Mouse (Mus musculus): ENCODE measurements at regions not wholly inside any gene's neighbourhood (a gene's known extent, or its start where the extent isn't known, plus 50 kb on each side); places are given as distances from the start of the nearest gene placed in this dataset.
A peak's percentile ranks its signal among the peaks of the same experiment; 100 is the strongest.

- H3K27me3 ChIP-seq: no peaks in the 10 kb centered on the region
- ATAC-seq (ENCODE audit: low FRiP score): no peak
- 25% methylated on average over 3 of the region's 3 CpGs for WGBS
These were observed 221.5 kb upstream of the Pkn2 start for GRCm38 (mm10) chr3:143103333-143103732.

GRCm38 (mm10) chr3:143100810-143101645 lies 219.2 kb upstream of the Pkn2 start:
- 3% methylated on average over 53 of the region's 59 CpGs for WGBS
- Histone ChIP-seq H3K4me2 (replicated peaks) (peak overlapping the region; percentile 70), H3K4me3 (peak overlapping the region; percentile 44), H3K9me3 (replicated peaks) (no peaks in the 10 kb centered on the region), H3K27ac (peak overlapping the region; percentile 85), H3K4me1 (peaks cover 7% of the 10 kb centered on the region), H3K36me3 (no peaks in the 10 kb centered on the region), H3K9ac (peak overlapping the region; percentile 68), H3K27me3 (no peaks in the 10 kb centered on the region)
- peak; percentile 81 for ATAC-seq (ENCODE audit: low FRiP score)

More at GRCm38 (mm10) chr3:143103333-143103732, 221.5 kb upstream of the Pkn2 start:
- Histone ChIP-seq H3K9me3 (replicated peaks) (no peaks in the 10 kb centered on the region), H3K4me3 (no peak overlapping the region), H3K36me3 (no peaks in the 10 kb centered on the region), H3K9ac (no peak overlapping the region), H3K27ac (no peak overlapping the region), H3K4me1 (peaks cover 7% of the 10 kb centered on the region), H3K4me2 (replicated peaks) (no peak overlapping the region)

- Histone ChIP-seq H3K4me2 (replicated peaks) (peak overlapping the region; percentile 70), H3K36me3 (no peaks in the 10 kb centered on the region), H3K9ac (peak overlapping the region; percentile 68), H3K4me3 (peak overlapping the region; percentile 44), H3K4me1 (peaks cover 7% of the 10 kb centered on the region), H3K27me3 (no peaks in the 10 kb centered on the region), H3K9me3 (replicated peaks) (no peaks in the 10 kb centered on the region), H3K27ac (peak overlapping the region; percentile 85)
- WGBS: 69% methylated on average over 7 of the region's 7 CpGs
- ATAC-seq (ENCODE audit: low FRiP score): no peak
These were observed 218.4 kb upstream of the Pkn2 start for GRCm38 (mm10) chr3:143100203-143100602.

- Histone ChIP-seq H3K27ac (no peak overlapping the region), H3K4me1 (peaks cover 11% of the 10 kb centered on the region), H3K9ac (no peak overlapping the region), H3K27me3 (no peaks in the 10 kb centered on the region), H3K9me3 (replicated peaks) (no peaks in the 10 kb centered on the region), H3K36me3 (no peaks in the 10 kb centered on the region), H3K4me3 (no peak overlapping the region), H3K4me2 (replicated peaks) (no peak overlapping the region)
- ATAC-seq (ENCODE audit: low FRiP score): no peak
- 61% methylated on average over 4 of the region's 4 CpGs for WGBS
These were observed 210.4 kb upstream of the Pkn2 start for GRCm38 (mm10) chr3:143092206-143092605.

- no peak overlapping the region for H3K27ac ChIP-seq
- WGBS: 56% methylated on average over 9 of the region's 9 CpGs
- H3K9ac ChIP-seq: no peak overlapping the region
- H3K36me3 ChIP-seq: no peaks in the 10 kb centered on the region
- H3K4me3 ChIP-seq: no peak overlapping the region
- H3K27me3 ChIP-seq: no peaks in the 10 kb centered on the region
- H3K9me3 ChIP-seq (replicated peaks): no peaks in the 10 kb centered on the region
- H3K4me2 ChIP-seq (replicated peaks): no peak overlapping the region
- H3K4me1 ChIP-seq: peaks cover 11% of the 10 kb centered on the region
- ATAC-seq (ENCODE audit: low FRiP score): peak; percentile 46; the same call in 1 of the 2 replicates
These were observed 209.1 kb upstream of the Pkn2 start for GRCm38 (mm10) chr3:143090886-143091285.

- no peaks in the 10 kb centered on the region for H3K36me3 ChIP-seq
- no peak overlapping the region for H3K9ac ChIP-seq
- ATAC-seq (ENCODE audit: low FRiP score): no peak
- H3K27me3 ChIP-seq: no peaks in the 10 kb centered on the region
- H3K4me3 ChIP-seq: no peak overlapping the region
- H3K27ac ChIP-seq: no peak overlapping the region
- H3K4me2 ChIP-seq (replicated peaks): no peak overlapping the region
- no peaks in the 10 kb centered on the region for H3K9me3 ChIP-seq (replicated peaks)
- peaks cover 11% of the 10 kb centered on the region for H3K4me1 ChIP-seq
- WGBS: 91% methylated on average over 3 of the region's 3 CpGs
These were observed 208.5 kb upstream of the Pkn2 start for GRCm38 (mm10) chr3:143090316-143090715.

- Histone ChIP-seq H3K4me1 (peaks cover 11% of the 10 kb centered on the region), H3K27ac (no peak overlapping the region), H3K36me3 (no peaks in the 10 kb centered on the region), H3K27me3 (no peaks in the 10 kb centered on the region), H3K4me2 (replicated peaks) (no peak overlapping the region), H3K9ac (no peak overlapping the region), H3K4me3 (no peak overlapping the region), H3K9me3 (replicated peaks) (no peaks in the 10 kb centered on the region)
- 71% methylated on average over 3 of the region's 3 CpGs for WGBS
- no peak for ATAC-seq (ENCODE audit: low FRiP score)
These were observed 206.0 kb upstream of the Pkn2 start for GRCm38 (mm10) chr3:143087786-143088185.

GRCm38 (mm10) chr3:143078310-143078709 lies 196.5 kb upstream of the Pkn2 start:
- ATAC-seq (ENCODE audit: low FRiP score): no peak

GRCm38 (mm10) chr3:143071839-143072373 lies 190.1 kb upstream of the Pkn2 start:
- Histone ChIP-seq H3K4me3 (no peak overlapping the region), H3K36me3 (no peaks in the 10 kb centered on the region), H3K4me2 (replicated peaks) (no peak overlapping the region), H3K9ac (no peak overlapping the region), H3K27ac (no peak overlapping the region), H3K9me3 (replicated peaks) (no peaks in the 10 kb centered on the region), H3K4me1 (no peaks in the 10 kb centered on the region), H3K27me3 (no peaks in the 10 kb centered on the region)
- 82% methylated on average over 4 of the region's 4 CpGs for WGBS
- no peak for ATAC-seq (ENCODE audit: low FRiP score)

More at GRCm38 (mm10) chr3:143078310-143078709, 196.5 kb upstream of the Pkn2 start:
- Histone ChIP-seq H3K4me3 (no peak overlapping the region), H3K36me3 (no peaks in the 10 kb centered on the region), H3K9me3 (replicated peaks) (no peaks in the 10 kb centered on the region), H3K4me2 (replicated peaks) (no peak overlapping the region), H3K27me3 (no peaks in the 10 kb centered on the region), H3K9ac (no peak overlapping the region), H3K4me1 (no peaks in the 10 kb centered on the region), H3K27ac (no peak overlapping the region)
- WGBS: 92% methylated on average over 7 of the region's 7 CpGs

- no peaks in the 10 kb centered on the region for H3K27me3 ChIP-seq
- H3K9ac ChIP-seq: no peak overlapping the region
- H3K9me3 ChIP-seq (replicated peaks): no peaks in the 10 kb centered on the region
- no peak overlapping the region for H3K27ac ChIP-seq
- ATAC-seq (ENCODE audit: low FRiP score): no peak
- H3K4me1 ChIP-seq: no peaks in the 10 kb centered on the region
- no peak overlapping the region for H3K4me2 ChIP-seq (replicated peaks)
- 92% methylated on average over 3 of the region's 3 CpGs for WGBS
- no peak overlapping the region for H3K4me3 ChIP-seq
- no peaks in the 10 kb centered on the region for H3K36me3 ChIP-seq
These were observed 173.1 kb upstream of the Pkn2 start for GRCm38 (mm10) chr3:143054858-143055257.

- no peak overlapping the region for H3K9ac ChIP-seq
- H3K4me1 ChIP-seq: no peaks in the 10 kb centered on the region
- no peaks in the 10 kb centered on the region for H3K27me3 ChIP-seq
- 83% methylated on average over 11 of the region's 11 CpGs for WGBS
- no peak overlapping the region for H3K4me2 ChIP-seq (replicated peaks)
- ATAC-seq (ENCODE audit: low FRiP score): no peak
- no peaks in the 10 kb centered on the region for H3K9me3 ChIP-seq (replicated peaks)
- no peak overlapping the region for H3K27ac ChIP-seq
- H3K4me3 ChIP-seq: no peak overlapping the region
- H3K36me3 ChIP-seq: no peaks in the 10 kb centered on the region
These were observed 171.6 kb upstream of the Pkn2 start for GRCm38 (mm10) chr3:143053286-143053993.

GRCm38 (mm10) chr3:143040666-143041065 lies 158.9 kb upstream of the Pkn2 start:
- ATAC-seq (ENCODE audit: low FRiP score): no peak
- Histone ChIP-seq H3K27me3 (no peaks in the 10 kb centered on the region), H3K36me3 (no peaks in the 10 kb centered on the region), H3K4me2 (replicated peaks) (no peak overlapping the region), H3K27ac (no peak overlapping the region), H3K4me3 (no peak overlapping the region), H3K4me1 (no peaks in the 10 kb centered on the region), H3K9me3 (replicated peaks) (no peaks in the 10 kb centered on the region), H3K9ac (no peak overlapping the region)
- 87% methylated on average over 3 of the region's 3 CpGs for WGBS

Measured in hindbrain, embryonic 12.5 days (tissue).